Mouse (Mus musculus): ENCODE measurements around the gene Nav2.
A peak's percentile ranks its signal among the peaks of the same experiment; 100 is the strongest.

The Nav2 gene

DNA sequence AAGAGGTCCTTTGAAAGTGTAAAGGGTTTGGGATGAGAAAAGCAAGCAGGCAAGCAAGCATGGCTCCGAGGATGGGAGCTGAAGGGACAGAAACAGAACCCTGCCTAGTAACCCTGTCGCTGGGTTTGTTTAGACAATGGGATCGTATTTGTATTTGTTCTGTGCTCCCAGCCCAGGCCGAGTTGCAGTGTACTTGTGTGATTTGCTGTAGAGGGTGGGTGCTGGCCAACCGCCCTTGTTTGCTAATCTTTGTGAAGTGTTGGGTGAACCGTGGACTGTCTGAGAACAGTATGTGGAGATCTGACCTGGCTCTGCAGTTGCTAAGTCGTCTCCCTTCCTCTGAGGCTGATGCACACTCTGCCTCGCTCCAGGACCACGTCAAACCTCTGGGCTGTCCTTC lies 253.6 kb downstream of the Nav2 start:
- peak; percentile 78 for DNase-seq (ENCODE audit: low spot score)

- peak; percentile 46 for DNase-seq (ENCODE audit: low spot score)
These were observed 255.3 kb downstream of the Nav2 start for GRCm38 (mm10) chr7:49163789-49164188.

GRCm38 (mm10) chr7:49164868-49165267 lies 256.4 kb downstream of the Nav2 start:
- peak; percentile 88 for DNase-seq (ENCODE audit: low spot score)

- DNase-seq (ENCODE audit: low spot score), result no peak
These were observed 264.4 kb downstream of the Nav2 start for GRCm38 (mm10) chr7:49172926-49173325.

GRCm38 (mm10) chr7:49175784-49176409 lies 267.4 kb downstream of the Nav2 start:
- DNase-seq (ENCODE audit: low spot score), result no peak

- no peak for DNase-seq (ENCODE audit: low spot score)
These were observed 268.2 kb downstream of the Nav2 start for GRCm38 (mm10) chr7:49176590-49177201.

- DNase-seq (ENCODE audit: low spot score), result no peak
These were observed 269.7 kb downstream of the Nav2 start for GRCm38 (mm10) chr7:49178217-49178616.

- DNase-seq (ENCODE audit: low spot score), result no peak
These were observed 272.5 kb downstream of the Nav2 start for GRCm38 (mm10) chr7:49181010-49181409.

DNA sequence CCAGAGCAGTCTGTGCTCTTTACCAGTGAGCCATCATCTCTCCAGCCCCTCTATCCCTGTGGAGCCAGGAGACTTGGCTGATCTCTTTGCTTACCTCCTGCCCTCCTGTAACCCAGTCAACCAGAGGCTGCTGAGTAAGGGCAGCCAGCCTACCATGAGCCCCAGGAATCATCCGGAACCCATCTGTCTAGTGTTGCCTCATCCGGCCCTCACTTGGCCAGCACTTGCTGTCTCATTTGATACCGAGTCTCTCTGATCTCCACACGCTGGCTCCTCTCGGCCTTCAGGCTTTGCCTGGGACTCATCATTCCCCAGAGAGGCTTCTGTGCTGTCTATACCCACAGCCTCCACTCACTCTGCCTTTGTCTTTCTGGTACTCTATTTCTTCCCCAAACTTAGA lies 273.9 kb downstream of the Nav2 start:
- no peak for DNase-seq (ENCODE audit: low spot score)

- no peak for DNase-seq (ENCODE audit: low spot score)
These were observed 275.2 kb downstream of the Nav2 start for GRCm38 (mm10) chr7:49183696-49184095.

DNA sequence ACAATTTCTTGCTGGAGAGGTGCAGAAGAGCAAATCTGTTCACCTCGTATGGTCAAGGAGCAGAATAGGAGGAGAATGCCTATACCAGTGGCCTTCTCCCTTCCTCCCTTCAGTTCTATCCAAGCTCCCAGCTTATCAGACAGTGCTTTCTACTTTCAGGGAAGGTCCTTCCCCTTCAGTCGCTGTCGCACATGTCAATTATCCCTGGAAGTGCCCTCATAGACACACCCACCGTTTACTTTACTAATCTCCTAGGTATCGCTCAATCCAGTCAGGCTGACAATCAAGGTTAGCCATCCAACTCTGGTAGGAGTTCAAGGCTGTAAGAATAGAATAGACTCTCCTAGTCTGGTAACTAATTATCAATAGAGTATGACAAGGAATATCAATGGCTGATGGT lies 277.5 kb downstream of the Nav2 start:
- no peak for DNase-seq (ENCODE audit: low spot score)

- DNase-seq (ENCODE audit: low spot score), result no peak
These were observed 280.8 kb downstream of the Nav2 start for GRCm38 (mm10) chr7:49189364-49189763.

DNA sequence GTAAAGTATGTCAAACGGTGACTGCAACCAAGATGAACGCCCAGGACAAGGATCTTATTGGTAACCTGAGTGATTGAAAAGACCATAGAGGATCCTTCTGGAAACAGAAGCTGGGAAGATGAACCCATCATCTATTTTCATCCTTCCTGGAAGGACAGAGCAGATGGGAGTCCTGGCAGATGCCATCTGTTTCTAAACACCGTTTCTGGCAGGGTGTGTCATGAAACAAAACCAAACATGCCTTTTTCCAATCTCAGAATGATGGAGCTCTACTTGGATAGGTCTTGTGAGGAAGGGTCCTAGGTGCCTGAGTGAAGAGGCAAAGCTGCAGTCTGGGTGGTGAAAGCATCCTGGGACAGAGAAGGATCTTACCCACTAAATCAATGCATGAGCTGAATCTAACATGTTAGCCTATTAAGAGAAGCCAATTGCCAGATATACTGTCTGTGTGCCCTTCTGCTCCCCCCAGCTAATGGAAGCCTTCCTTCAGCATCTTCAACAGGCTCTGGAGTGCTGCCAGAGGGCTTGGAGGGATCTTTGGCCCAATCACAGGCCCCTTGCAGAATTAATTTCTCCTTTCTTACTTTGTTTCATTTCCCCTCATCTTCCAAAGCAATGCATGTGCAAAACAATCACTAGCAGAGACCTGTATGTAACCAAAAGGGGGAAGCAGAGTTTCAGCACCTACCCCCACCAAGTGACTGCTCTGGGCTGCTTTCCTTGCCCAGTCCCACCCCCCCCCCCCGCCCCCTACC lies 281.9 kb downstream of the Nav2 start:
- DNase-seq (ENCODE audit: low spot score), result no peak

DNA sequence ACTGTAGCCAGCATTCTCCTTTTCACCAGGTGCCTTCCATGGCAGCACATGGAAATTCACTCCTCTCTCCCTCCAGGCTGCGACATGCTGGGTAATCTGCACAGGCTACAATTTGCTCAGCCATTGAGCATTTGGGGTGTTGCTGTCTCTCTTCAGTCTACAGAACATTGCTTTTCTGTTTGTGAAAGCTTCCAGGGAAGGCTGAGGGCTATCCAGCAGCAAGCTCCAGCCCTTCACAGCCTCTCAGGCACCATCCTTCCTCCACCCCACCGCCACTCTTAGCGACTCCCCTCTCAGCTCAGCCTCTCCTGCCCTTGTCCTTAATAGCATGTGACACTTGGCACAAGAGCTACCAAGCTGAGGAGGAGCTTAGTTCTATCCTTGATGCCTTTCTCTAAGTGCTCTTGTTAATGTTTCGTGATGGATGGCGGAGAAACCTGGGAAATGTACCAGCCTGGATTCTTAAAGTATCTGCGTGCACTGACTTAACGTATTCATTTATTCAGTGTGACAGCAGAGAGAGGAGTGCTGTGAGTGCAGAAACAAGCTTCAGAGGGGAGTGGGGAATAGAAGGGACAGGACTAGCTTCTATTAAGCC lies 282.7 kb downstream of the Nav2 start:
- DNase-seq (ENCODE audit: low spot score), result peak; percentile 52

- no peak for DNase-seq (ENCODE audit: low spot score)
These were observed 283.7 kb downstream of the Nav2 start for GRCm38 (mm10) chr7:49192061-49192695.

- peak; percentile 81 for DNase-seq (ENCODE audit: low spot score)
These were observed 287.2 kb downstream of the Nav2 start for GRCm38 (mm10) chr7:49195711-49196147.

DNA sequence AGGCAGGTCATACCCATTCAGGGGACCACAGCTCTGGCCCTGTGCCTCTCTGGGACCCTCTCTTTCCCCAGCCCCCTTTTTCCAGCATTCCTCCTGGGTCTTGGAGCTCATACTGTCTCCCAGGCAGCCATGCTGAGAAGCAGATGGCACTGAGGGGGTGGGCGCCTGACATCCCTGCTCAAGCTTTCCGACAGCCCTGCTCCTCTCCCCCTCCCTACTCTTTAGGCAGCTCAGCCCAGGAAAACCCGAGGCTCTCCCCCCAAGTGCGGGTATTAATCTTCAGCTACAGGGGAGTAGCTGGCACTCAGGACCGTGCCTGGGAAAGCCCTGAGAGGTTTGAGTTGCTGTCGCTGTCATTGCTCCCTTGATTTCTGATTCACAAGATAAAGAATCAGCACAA lies 290.9 kb downstream of the Nav2 start:
- DNase-seq (ENCODE audit: low spot score), result no peak

DNA sequence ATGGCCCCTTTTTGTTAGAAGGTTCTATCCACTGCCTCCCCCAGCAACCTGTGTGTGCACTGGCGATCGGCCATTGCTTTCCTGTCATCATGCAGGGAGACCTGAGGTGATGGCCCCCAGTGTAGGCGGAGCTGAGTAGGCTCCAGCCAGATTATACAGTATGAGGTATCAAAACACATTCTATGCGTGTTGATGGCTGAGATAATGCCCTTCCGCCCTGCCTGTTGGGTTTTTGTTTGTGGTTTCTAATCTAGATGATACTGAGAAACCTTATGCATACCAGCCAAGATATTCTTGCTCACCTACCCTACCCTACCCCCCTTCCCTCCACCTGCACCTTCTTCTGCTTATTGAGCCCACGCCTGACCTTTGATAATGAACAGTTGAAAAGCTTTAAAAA lies 291.8 kb downstream of the Nav2 start:
- no peak for DNase-seq (ENCODE audit: low spot score)

GRCm38 (mm10) chr7:49202971-49203370 lies 294.5 kb downstream of the Nav2 start:
- DNase-seq (ENCODE audit: low spot score), result no peak

DNA sequence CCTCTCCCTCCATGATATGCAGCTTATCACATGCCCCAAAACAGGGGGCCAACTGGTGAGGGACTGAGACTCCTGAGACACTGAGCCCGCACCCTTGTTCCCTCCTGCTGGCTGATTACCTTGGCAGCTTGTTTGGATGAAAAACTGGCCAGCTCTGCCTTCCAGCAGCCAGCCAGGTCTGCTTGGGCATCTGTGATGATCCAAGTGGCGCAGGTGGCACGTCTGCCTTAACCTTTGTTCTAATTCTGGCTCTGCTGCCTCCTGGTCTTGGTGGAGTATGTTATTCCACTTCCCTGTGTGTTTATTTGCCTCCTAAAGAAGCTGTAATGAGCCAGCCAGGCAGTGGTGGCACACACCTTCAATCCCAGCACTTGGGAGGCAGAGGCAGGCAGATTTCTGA lies 296.3 kb downstream of the Nav2 start:
- DNase-seq (ENCODE audit: low spot score), result no peak

DNA sequence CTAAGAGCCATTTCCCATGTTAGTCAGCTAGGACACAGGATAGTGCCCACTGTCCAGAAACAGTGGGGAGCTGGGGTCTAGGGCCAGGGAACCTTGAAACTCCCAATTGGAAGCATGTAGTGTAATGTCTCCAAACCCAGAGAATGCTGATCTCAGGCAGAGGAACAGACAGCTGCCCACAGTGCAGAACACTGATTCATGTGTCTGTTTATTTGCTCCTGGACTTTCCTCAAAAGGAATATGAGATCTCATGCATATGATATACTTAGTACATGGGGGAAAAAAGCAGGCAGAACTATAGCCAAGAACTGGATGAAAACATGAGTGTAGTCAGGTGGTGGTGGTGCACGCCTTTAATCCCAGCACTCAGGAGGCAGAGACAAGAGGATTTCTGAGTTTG lies 297.0 kb downstream of the Nav2 start:
- no peak for DNase-seq (ENCODE audit: low spot score)

Measured in lung, postnatal 25 days (tissue).